Mouse (Mus musculus) ES-E14 (cell line): ENCODE results near the gene Lonrf2.

Source experiments
- MAFK ChIP-seq: IDR thresholded peaks from 2 replicates; pipeline ENCODE4 v1.6.1; 2014; ENCODE audit warnings: mild to moderate bottlenecking, low read depth, low read length, inconsistent platforms; ENCODE audit not compliant: insufficient read depth
- ZNF384 ChIP-seq: IDR thresholded peaks from 2 replicates; pipeline ENCODE4 v1.6.1; 2012; ENCODE audit warnings: low read depth, low read length, inconsistent platforms

GRCm38 (mm10) chr1:38876671-38877382 is 40.3 kb upstream of the Lonrf2 start:
- TF ChIP-seq ZNF384 (no peak), MAFK (no peak)
